Mouse (Mus musculus): ENCODE data around the gene Olfr551.
"Not testable (repeated sequence)": the region's sequence is repeated elsewhere in the genome, so short reads cannot be mapped to it uniquely, and the experiment has no call there.

The Olfr551 gene

DNA sequence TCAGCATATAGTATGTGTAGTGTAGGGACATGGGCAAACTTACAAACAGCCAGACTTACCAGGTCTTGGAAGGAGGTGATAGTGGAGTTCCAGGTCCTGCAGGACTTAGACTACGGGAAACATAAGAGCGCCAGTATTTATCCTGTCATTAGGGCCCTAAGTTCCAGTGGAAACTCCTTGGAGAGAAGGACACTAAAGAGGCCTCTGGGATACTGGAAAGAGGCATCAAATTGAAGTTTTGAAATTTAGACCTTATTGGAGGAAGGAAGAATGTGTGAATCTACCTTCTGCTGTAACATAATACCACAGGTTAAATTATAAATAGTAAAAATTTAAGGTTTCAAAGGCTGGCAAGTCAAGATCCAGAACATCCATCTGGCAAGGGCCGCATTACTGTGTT is at the start of gene Olfr551:
TSS of gene Olfr551 (minus strand) at position 101 of the 400 bp plus-strand sequence.
- DNase-seq = no peak

- no peak for DNase-seq
Measured at GRCm38 (mm10) chr7:102638132-102638531, 46.4 kb upstream of the Olfr551 start, which contains the start of gene Olfr554. Gene Olfr554 (plus strand): TSS chr7:102638432.

DNA sequence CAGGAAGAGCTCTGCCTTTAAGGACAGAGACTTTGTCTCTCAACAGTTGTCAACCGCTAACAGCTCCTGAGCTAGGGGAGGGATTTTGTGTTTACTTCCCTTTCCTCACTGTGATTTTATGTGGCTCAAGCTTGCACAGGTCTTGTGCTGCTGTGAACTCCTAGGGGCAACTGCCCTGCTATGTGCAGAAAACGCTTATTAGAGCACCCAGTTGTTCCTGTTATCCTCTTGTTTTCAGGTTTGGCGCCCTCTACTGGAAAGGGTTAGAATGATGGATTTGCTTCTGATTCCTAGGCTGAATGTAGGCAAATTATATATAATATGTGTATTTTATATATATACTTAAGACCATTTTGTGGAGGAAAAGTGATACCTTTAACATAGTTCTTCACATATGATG is 45.0 kb upstream of the Olfr551 start:
- peak; percentile 70 for DNase-seq

DNA sequence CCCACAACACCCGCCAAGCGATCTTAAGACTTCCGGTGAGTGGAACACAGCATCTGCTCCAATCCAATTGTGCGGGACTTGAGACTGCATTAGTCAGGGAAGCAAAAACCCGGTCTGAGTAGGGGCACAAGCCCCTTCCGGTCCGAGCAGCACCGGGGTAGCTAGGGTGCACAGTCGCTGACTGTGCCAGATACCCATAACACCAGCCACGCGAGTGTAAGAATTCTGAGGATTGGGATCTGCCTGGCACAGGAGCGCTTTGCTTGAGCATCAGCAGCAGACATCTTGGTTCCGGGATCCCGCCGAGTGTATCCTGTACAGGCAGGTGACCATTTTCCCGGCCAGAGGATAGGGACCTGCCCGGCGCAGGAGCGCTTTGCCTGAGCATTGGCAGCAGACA is 28.7 kb upstream of the Olfr551 start:
- not testable (repeated sequence) for DNase-seq

GRCm38 (mm10) chr7:102619608-102620007 is 27.9 kb upstream of the Olfr551 start:
- peak; percentile 66 for DNase-seq

DNA sequence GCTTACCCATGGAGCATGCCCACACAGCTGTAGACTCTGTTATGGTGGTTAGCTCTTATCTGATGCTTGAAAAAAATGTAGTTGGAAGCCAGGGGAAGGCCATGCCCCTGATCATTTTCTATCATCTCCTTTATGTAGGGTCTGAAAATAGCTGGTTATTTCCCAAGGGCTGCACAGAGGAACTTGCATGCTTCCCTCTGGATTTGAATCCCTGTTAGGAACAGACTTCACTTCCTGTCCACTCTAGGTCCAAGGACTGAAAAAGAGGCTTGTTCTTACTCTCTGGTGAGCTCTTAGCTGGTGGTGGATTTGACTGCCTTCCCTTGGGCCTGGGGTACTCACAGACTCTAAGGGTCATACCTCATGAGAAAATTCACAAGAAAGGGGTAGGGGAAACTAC is 26.4 kb upstream of the Olfr551 start, which contains the start of gene Olfr553:
TSS of gene Olfr553 (minus strand) at position 101 of the 400 bp plus-strand sequence.
- DNase-seq = no peak

GRCm38 (mm10) chr7:102597378-102598031 is 5.8 kb upstream of the Olfr551 start, which contains the start of gene Olfr552:
Gene Olfr552 (plus strand): TSS chr7:102597770.
- no peak for DNase-seq

GRCm38 (mm10) chr7:102575998-102576397 is 15.7 kb downstream of the Olfr551 start:
- no peak for DNase-seq

DNA sequence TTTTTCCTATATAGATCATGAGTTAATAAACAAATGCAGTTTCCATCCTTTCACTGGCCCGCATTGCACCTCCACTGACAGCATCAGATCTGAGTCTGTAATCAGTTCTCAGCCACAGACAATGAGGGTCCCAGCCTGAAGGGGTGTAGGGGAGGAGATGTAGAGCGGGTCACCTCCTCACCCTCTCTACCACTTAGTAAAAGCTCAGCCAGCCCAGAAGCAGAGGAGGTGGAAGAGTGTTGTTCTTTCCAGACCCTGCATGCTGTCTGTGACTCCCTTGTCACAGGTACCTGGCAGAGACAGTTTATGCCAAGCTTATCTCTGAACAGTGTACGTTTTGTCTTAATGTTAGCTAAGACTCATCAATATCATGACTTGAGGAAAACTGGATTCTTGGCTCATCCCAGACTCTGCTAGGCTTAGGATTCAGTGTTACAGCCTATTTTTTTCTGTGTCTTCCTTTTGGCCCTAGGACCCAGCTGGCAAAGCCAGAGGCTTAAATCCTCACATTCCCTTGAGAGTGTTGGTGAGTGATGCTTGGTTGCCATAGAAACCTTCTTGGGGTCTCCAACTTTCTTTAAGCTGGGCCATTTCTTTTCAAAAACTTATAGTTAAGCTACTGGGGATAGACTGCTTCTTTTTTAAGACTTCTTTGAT is 18.4 kb downstream of the Olfr551 start:
- no peak for DNase-seq

- DNase-seq = no peak
Measured at GRCm38 (mm10) chr7:102571142-102571541, 20.5 kb downstream of the Olfr551 start, which contains the start of gene Olfr550. Gene Olfr550 (plus strand): TSS chr7:102571442.

DNA sequence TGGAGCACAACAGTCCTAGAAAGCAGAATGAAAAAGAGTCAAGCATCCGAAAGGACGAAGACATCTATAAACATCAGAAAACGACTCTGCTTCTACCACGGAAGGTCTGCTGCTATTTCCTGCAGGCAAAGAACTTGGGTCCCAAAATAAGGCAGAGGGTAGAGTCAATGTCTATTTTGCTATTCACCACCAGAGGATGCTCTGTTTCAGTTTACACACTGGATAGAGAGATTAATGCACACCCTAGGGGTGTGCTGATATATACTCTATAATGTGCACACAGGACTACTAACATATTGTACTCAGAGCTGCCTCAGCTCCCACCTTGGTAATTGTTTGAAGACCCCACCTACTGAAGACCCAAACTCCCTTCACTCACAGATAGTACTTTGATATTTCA is 25.5 kb downstream of the Olfr551 start:
- no peak for DNase-seq

- peak; percentile 97 for DNase-seq
Measured at GRCm38 (mm10) chr7:102564999-102565997, 26.4 kb downstream of the Olfr551 start, which contains the start of gene Trim21. Gene Trim21 (minus strand): TSS chr7:102565486.

DNA sequence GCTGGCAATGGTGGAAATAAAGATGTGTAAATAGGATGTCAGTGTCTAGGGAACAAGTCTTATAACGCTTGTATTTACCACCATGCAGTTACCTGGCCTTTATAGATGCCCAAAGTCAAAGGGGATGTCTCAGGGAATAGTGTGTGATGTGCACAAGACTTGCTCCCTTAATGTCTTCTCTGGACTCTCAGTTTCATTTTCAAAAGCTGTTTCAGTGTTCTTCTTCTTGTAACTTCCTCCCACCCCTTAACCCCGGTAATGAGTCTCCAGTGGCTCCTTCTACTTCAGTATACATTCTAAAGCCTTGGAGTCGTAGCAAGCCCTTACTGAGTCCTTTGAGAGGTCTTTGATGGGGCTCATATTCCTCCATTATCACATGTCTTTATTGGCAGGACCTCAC is 38.4 kb downstream of the Olfr551 start:
- DNase-seq = no peak

- DNase-seq = no peak
Measured at GRCm38 (mm10) chr7:102549570-102549969, 42.1 kb downstream of the Olfr551 start, which contains the start of gene Olfr549. Gene Olfr549 (plus strand): TSS chr7:102549870.

- DNase-seq = no peak
Measured at GRCm38 (mm10) chr7:102541251-102541650, 50.4 kb downstream of the Olfr551 start.

- DNase-seq = no peak
Measured at GRCm38 (mm10) chr7:102540596-102540995, 51.1 kb downstream of the Olfr551 start, which contains the start of gene Olfr548-ps1. Gene Olfr548-ps1 (plus strand): TSS chr7:102540896.

GRCm38 (mm10) chr7:102534449-102534848 is 57.2 kb downstream of the Olfr551 start, which contains the start of gene Olfr547:
Gene Olfr547 (plus strand): TSS chr7:102534749.
- DNase-seq = no peak
